Mouse (Mus musculus) lung, adult 2 months (tissue): Measurements from ENCODE around the gene Vmn1r29. TPM values are rescaled to one million over a fixed set of nuclear protein-coding genes. Genes with fewer than 3 reads are reported as not detected.
"Not testable (repeated sequence)": the region's sequence is repeated elsewhere in the genome, so short reads cannot be mapped to it uniquely, and the experiment has no call there.

Source experiments
- DNase-seq: peaks from one replicate; pipeline ENCODE4 v3.0.0; 2022
- H3K4me1 ChIP-seq: fragments of 200-500 bp; 2 replicates; pipeline ENCODE4 v1.6.1; 2011; ENCODE audit warnings: low read length; ENCODE audit not compliant: control insufficient read depth, insufficient read depth
- H3K4me3 ChIP-seq: fragments of 200-500 bp; replicated peaks from 2 replicates; pipeline ENCODE3; 2011; ENCODE audit warnings: low read depth, mild to moderate bottlenecking, control low read depth, low read length; ENCODE audit errors: extremely low read depth
- CTCF ChIP-seq: fragments of 200-500 bp; IDR thresholded peaks from 2 replicates; pipeline ENCODE4 v1.5.1; 2011; ENCODE audit warnings: mild to moderate bottlenecking, low read length, control low read depth; ENCODE audit not compliant: insufficient read depth
- POLR2A ChIP-seq: fragments of 200-500 bp; IDR thresholded peaks from 2 replicates; pipeline ENCODE4 v1.6.1; 2011; ENCODE audit warnings: low read depth, mild to moderate bottlenecking, control low read depth, low read length, borderline replicate concordance; ENCODE audit errors: extremely low read depth
- WGBS: fragments of 180-500 bp; shearing (Covaris S2); methylation state at CpG from one replicate; pipeline ENCODE4 v1.1.7; 2018; 5-methylcytosine and 5-hydroxymethylcytosine counted together
- polyA plus RNA-seq: library from polyadenylated mRNA; depleted of rRNA; stranded (reverse); fragments of >200 nt; gene quantifications from 2 replicates; pipeline ENCODE4 v1.2.3, GENCODE M21; 2012; rRNA removed

The Vmn1r29 gene
- polyA plus RNA-seq, result not detected in 2 replicates

- H3K4me3 ChIP-seq, result no peak within 1 kb of the TSS
- H3K4me1 ChIP-seq, result no peaks in the 10 kb centered on the region
- TF ChIP-seq CTCF, result no peak
- no peak for TF ChIP-seq POLR2A
- no peak for DNase-seq
Measured at GRCm38 (mm10) chr6:58301249-58301648, at the start of gene Vmn1r29. TSS of gene Vmn1r29 (plus strand) at chr6:58301549.

GRCm38 (mm10) chr6:58261737-58262136 lies 39.6 kb upstream of the Vmn1r29 start, which contains the start of gene Vmn1r28:
TSS of gene Vmn1r28 (plus strand) at chr6:58262037.
- no peak for TF ChIP-seq POLR2A
- TF ChIP-seq CTCF, result no peak
- H3K4me1 ChIP-seq, result no peaks in the 10 kb centered on the region
- DNase-seq, result no peak
- no peak within 1 kb of the TSS for H3K4me3 ChIP-seq
- 86% methylated on average over 1 of the region's 1 CpGs for WGBS

GRCm38 (mm10) chr6:58279661-58280060 lies 21.7 kb upstream of the Vmn1r29 start:
- DNase-seq, H3K4me3 ChIP-seq, H3K4me1 ChIP-seq: not testable (repeated sequence)
- WGBS, result 92% methylated on average over 1 of the region's 1 CpGs

- WGBS, result 62% methylated on average over 2 of the region's 2 CpGs
Measured at GRCm38 (mm10) chr6:58292201-58292600, 9.1 kb upstream of the Vmn1r29 start.

GRCm38 (mm10) chr6:58298511-58298910 lies 2.8 kb upstream of the Vmn1r29 start:
- DNase-seq, H3K4me1 ChIP-seq, H3K4me3 ChIP-seq: not testable (repeated sequence)
- 76% methylated on average over 19 of the region's 19 CpGs for WGBS

More at GRCm38 (mm10) chr6:58292201-58292600, 9.1 kb upstream of the Vmn1r29 start:
- no peak for TF ChIP-seq CTCF
- no peak for TF ChIP-seq POLR2A
- no peaks in the 10 kb centered on the region for H3K4me1 ChIP-seq
- DNase-seq, result no peak
- H3K4me3 ChIP-seq, result no peak overlapping the region

- WGBS, result 70% methylated on average over 17 of the region's 17 CpGs
- not testable (repeated sequence) for DNase-seq, H3K4me3 ChIP-seq, H3K4me1 ChIP-seq
Measured at GRCm38 (mm10) chr6:58330686-58331085, 29.3 kb downstream of the Vmn1r29 start.

Other genes with a start within 250 kb of the Vmn1r29 start
- not detected in 2 replicates for gene Vmn1r27, start 82.7 kb upstream of the Vmn1r29 start, polyA plus RNA-seq
- not detected in 2 replicates for gene Vmn1r28, start 39.5 kb upstream of the Vmn1r29 start, polyA plus RNA-seq
- gene Vmn1r30, start 141.8 kb downstream of the Vmn1r29 start, polyA plus RNA-seq, result not detected in 2 replicates
- not detected in 2 replicates for gene Vmn1r31, start 173.8 kb downstream of the Vmn1r29 start, polyA plus RNA-seq